Mouse (Mus musculus) intestine, embryonic 14.5 days (tissue): ENCODE measurements around the gene 0610009B22Rik. TPM values are rescaled to one million over a fixed set of nuclear protein-coding genes. Genes with fewer than 3 reads are reported as not detected.

Experiments used
- ATAC-seq: fragments of 200-750 bp; cut with Nextera tagmentation; replicated peaks from 2 replicates; pipeline ENCODE4 v1.8.0; 2017; ENCODE audit warnings: low read depth, moderate number of reproducible peaks, moderate TSS enrichment, moderate library complexity; ENCODE audit not compliant: low FRiP score, low TSS enrichment
- DNase-seq: peaks from one replicate; pipeline ENCODE4 v3.0.0-alpha.2; 2018; ENCODE audit warnings: low spot score
- H3K27ac ChIP-seq: fragments of 300-500 bp; sonication (generic); 2 replicates; pipeline ENCODE4 v1.5.1; 2014; ENCODE audit warnings: low read depth, mild to moderate bottlenecking, control low read depth
- H3K27me3 ChIP-seq: fragments of 300-500 bp; sonication (generic); replicated peaks from 2 replicates; pipeline ENCODE4 v1.6.1; 2014; ENCODE audit warnings: low read length, control low read depth; ENCODE audit not compliant: control insufficient read depth, insufficient read depth
- H3K36me3 ChIP-seq: fragments of 300-500 bp; sonication (generic); 2 replicates; pipeline ENCODE4 v1.6.1; 2014; ENCODE audit warnings: low read length, control low read depth; ENCODE audit not compliant: control insufficient read depth, insufficient read depth
- H3K4me1 ChIP-seq: fragments of 300-500 bp; sonication (generic); replicated peaks from 2 replicates; pipeline ENCODE4 v1.6.1; 2014; ENCODE audit warnings: low read length, control low read depth, mixed read lengths; ENCODE audit not compliant: control insufficient read depth, insufficient read depth
- H3K4me2 ChIP-seq: fragments of 300-500 bp; sonication (generic); 2 replicates; pipeline ENCODE4 v1.6.1; 2014; ENCODE audit warnings: low read length
- H3K4me3 ChIP-seq: fragments of 300-500 bp; sonication (generic); 2 replicates; pipeline ENCODE4 v1.5.1; 2014; ENCODE audit warnings: low read depth, low read length, control low read depth, mixed read lengths
- H3K9ac ChIP-seq: fragments of 300-500 bp; sonication (generic); 2 replicates; pipeline ENCODE4 v1.6.1; 2014; ENCODE audit warnings: mild to moderate bottlenecking, low read length
- H3K9me3 ChIP-seq: fragments of 300-500 bp; sonication (generic); 2 replicates; pipeline ENCODE4 v1.6.1; 2016; ENCODE audit warnings: low read length, control low read depth; ENCODE audit not compliant: control insufficient read depth
- WGBS: fragments of 180-500 bp; shearing (Covaris S2); extraction: QIAGEN DNeasy Blood & Tissue Kit; methylation state at CpG from one replicate; pipeline ENCODE4 v1.1.7; 2014; 5-methylcytosine and 5-hydroxymethylcytosine counted together
- polyA plus RNA-seq: library from polyadenylated mRNA; unstranded; fragments of >200 nt; fragmentation: Nextera tagmentation; extraction: Ambion mirVana; gene quantifications from 2 replicates; pipeline ENCODE4 v1.2.1, GENCODE M21; 2014

0610009B22Rik gene
- polyA plus RNA-seq, 1 experiment from 2014 or later = 86.6 TPM

DNA sequence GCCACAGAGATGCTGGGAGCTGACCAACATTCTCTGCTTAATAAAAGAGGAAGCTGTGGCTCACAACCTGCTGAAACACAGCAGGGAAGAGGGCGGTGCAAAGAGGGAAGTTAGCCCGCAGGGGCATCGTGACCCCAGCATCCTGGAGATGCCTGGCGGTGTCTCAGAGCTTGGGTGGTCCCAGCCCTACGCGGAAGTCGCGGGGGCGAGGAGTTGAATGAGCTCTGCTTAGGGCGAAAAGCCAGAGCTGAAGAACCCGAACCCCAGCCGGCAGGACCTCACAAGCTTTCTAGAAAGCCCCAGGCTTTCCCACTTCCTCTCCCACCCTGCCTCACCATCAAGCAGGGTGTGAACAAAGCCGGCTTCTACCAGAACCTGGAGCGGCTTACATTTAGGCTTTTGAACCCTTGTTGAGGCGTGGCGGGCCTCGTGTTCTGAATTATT is 50.7 kb downstream of the 0610009B22Rik start:
- H3K9me3 ChIP-seq = no peaks in the 10 kb centered on the region
- 0 out of 2 replicates have a peak, but pooled peaks cover 5% of the 10 kb centered on the region for H3K36me3 ChIP-seq
- H3K4me2 ChIP-seq = peak overlapping the region; percentile 40
- DNase-seq (peak; percentile 68), ATAC-seq (no peak)
- WGBS = 5% methylated on average over 17 of the region's 17 CpGs
- H3K9ac ChIP-seq = peak overlapping the region; percentile 16; the same call in 1 of the 2 replicates
- 0 out of 2 replicates have a peak overlapping the region, but pooled peaks have one; percentile 6 for H3K4me3 ChIP-seq
- H3K27me3 ChIP-seq = no peaks in the 10 kb centered on the region
- H3K27ac ChIP-seq = peak overlapping the region; percentile 29; the same call in 1 of the 2 replicates
- peaks cover 13% of the 10 kb centered on the region for H3K4me1 ChIP-seq

DNA sequence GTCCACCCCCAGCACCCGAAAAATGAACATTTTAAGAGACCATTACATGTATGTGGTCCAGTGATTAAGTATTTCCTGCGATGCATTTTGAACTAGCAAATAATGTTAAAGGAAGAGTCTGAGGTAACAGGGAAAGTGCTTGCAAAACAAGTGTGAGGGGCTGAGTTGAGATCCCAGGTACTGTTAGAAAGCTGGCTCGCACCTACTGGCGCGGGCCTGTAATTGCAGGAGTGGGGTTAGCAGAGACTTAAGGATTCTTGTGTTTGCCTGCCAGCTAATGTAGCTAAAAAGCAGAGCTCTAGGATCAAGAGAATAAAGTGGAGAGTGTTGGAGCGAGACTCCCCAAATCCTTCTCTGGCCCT is 52.4 kb downstream of the 0610009B22Rik start:
- peaks cover 13% of the 10 kb centered on the region for H3K4me1 ChIP-seq
- peak overlapping the region; percentile 71 for H3K4me2 ChIP-seq
- no peaks in the 10 kb centered on the region for H3K36me3 ChIP-seq
- no peaks in the 10 kb centered on the region for H3K9me3 ChIP-seq
- 2% methylated on average over 6 of the region's 6 CpGs for WGBS
- ATAC-seq = peak; percentile 57; the same call in 1 of the 2 replicates
- peak; percentile 78 for DNase-seq
- H3K27me3 ChIP-seq = no peaks in the 10 kb centered on the region
- H3K9ac ChIP-seq = peak overlapping the region; percentile 56
- H3K4me3 ChIP-seq = peak overlapping the region; percentile 79
- H3K27ac ChIP-seq = peak overlapping the region; percentile 62; the same call in 1 of the 2 replicates

DNA sequence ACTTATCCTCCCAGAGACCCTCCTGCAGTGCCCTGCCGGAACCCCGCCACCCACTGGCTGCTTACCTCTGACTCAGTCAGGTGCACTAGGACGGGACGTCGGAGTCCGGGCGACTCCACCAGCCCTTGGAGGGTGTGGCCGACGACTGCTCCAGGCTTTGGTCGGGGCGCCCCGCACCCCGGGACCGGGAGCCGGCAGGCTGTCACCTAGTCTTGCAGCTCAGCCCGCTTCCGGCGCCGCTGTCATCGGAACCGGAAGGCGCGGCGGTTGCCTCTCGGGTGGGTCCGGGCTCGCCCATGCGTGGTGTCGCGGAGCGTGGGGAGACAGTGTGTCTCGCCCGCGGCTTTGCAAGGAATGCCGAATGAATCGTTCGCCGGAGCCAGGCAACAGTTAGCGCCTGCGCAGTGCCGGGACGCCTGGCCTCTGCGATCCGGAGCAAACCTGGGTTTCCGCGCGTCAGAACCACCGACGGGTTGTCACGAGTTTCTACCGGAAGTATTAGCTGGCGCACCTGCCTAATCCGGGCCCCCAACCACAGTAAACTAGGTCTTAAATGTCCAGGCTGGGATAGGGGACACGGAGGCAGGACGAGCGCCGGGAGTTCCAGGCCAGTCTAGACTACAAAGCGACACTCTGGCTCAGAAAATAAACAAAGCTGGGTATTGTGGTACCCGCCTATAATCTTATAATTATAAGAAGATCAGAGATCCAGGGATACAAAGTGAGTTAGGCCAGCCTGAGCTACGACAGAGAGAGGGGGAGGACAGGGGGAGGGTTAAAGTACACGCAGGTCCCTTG is 53.0 kb downstream of the 0610009B22Rik start, which contains the start of gene Rmnd5b:
Gene Rmnd5b, minus strand, starts transcription at position 372 of the 798 bp plus-strand sequence.
- H3K4me1 ChIP-seq = peaks cover 13% of the 10 kb centered on the region
- H3K36me3 ChIP-seq = no peaks in the 10 kb centered on the region
- H3K27ac ChIP-seq = peak within 1 kb of the TSS; percentile 62; the same call in 1 of the 2 replicates
- no peaks in the 10 kb centered on the region for H3K27me3 ChIP-seq
- peak; percentile 93 for DNase-seq
- WGBS = under 1% methylated on average over 61 of the region's 61 CpGs
- peak within 1 kb of the TSS; percentile 71 for H3K4me2 ChIP-seq
- H3K4me3 ChIP-seq = peak within 1 kb of the TSS; percentile 79
- peak within 1 kb of the TSS; percentile 56 for H3K9ac ChIP-seq
- no peaks in the 10 kb centered on the region for H3K9me3 ChIP-seq
- ATAC-seq = peak; percentile 85

Other genes with a start within 250 kb of the 0610009B22Rik start
- 21.5 and 22.8 TPM in 2 replicates for gene Phykpl, start 104.1 kb downstream of the 0610009B22Rik start, polyA plus RNA-seq
- gene Hnrnpab, start 82.0 kb downstream of the 0610009B22Rik start, polyA plus RNA-seq = 494 and 527 TPM in 2 replicates
- 221 and 226 TPM in 2 replicates for gene Nhp2, start 69.1 kb downstream of the 0610009B22Rik start, polyA plus RNA-seq
- gene Rmnd5b, start 53.0 kb downstream of the 0610009B22Rik start, polyA plus RNA-seq = 42.7 and 44.0 TPM in 2 replicates
- gene N4bp3, start 38.0 kb downstream of the 0610009B22Rik start, polyA plus RNA-seq = 15.3 and 17.3 TPM in 2 replicates
- 3.9 and 4.8 TPM in 2 replicates for gene D930048N14Rik, start 37.9 kb downstream of the 0610009B22Rik start, polyA plus RNA-seq
- gene Sec24a, start 74.8 kb upstream of the 0610009B22Rik start, polyA plus RNA-seq = 17.0 and 19.2 TPM in 2 replicates
- 119 and 123 TPM in 2 replicates for gene Sar1b, start 74.8 kb upstream of the 0610009B22Rik start, polyA plus RNA-seq
- gene Jade2, start 168.8 kb upstream of the 0610009B22Rik start, polyA plus RNA-seq = 0.82 and 0.95 TPM in 2 replicates